In genomic region chr5:114681717-114682116, GRCm38 (mm10) we compare ENCODE assay signal across 10 mouse cellular contexts. TPM values are rescaled to one million over a fixed set of nuclear protein-coding genes. Genes with fewer than 3 reads are reported as not detected.
DNase-seq lines count a peak whose midpoint lies in the region; ATAC-seq lines count a peak whose summit lies in the region.
"Had no signal": no experiment of that assay in that cellular context is flagged by ENCODE, and none has a peak within 500 bp of the region (broad histone marks: within the 10 kb centered on the region; RNA-seq: fewer than 3 reads in every experiment).

No protein-coding gene starts in this region.

- H3K4me1 ChIP-seq in hindbrain, embryonic 11.5 days (replicated peaks; ENCODE audit: control insufficient read depth, insufficient read depth, low read length): peaks cover 3% of the 10 kb centered on the region; the same call in 1 of the 2 replicates
- H3K4me1 ChIP-seq in hindbrain, embryonic 14.5 days (replicated peaks; ENCODE audit: control insufficient read depth, insufficient read depth, low read length): peaks cover 8% of the 10 kb centered on the region; the same call in 1 of the 2 replicates
- no peaks in the 10 kb centered on the region for H3K4me1 ChIP-seq in brown adipose tissue, adult 24 weeks (ENCODE audit: control insufficient read depth, insufficient read depth, insufficient read length, low read length)
- H3K4me1 ChIP-seq in embryonic facial prominence, embryonic 13.5 days: peaks cover 28% of the 10 kb centered on the region

- no peaks in the 10 kb centered on the region for H3K36me3 ChIP-seq in hindbrain, embryonic 11.5 days (ENCODE audit: control insufficient read depth, insufficient read depth, low read length)
- peaks cover 2% of the 10 kb centered on the region for H3K36me3 ChIP-seq in hindbrain, embryonic 14.5 days (replicated peaks; ENCODE audit: control insufficient read depth, insufficient read depth)
- peaks cover 13% of the 10 kb centered on the region for H3K36me3 ChIP-seq in embryonic facial prominence, embryonic 13.5 days

- H3K4me2 ChIP-seq in hindbrain, embryonic 11.5 days (replicated peaks; ENCODE audit: low read depth, low read length): no peak overlapping the region
- H3K4me2 ChIP-seq in hindbrain, embryonic 14.5 days (replicated peaks): no peak overlapping the region
- no peak overlapping the region for H3K4me2 ChIP-seq in embryonic facial prominence, embryonic 13.5 days

- ATAC-seq in hindbrain, embryonic 11.5 days (ENCODE audit: low FRiP score): no peak
- no peak for ATAC-seq in hindbrain, embryonic 14.5 days (ENCODE audit: low FRiP score)
- ATAC-seq in embryonic facial prominence, embryonic 13.5 days (ENCODE audit: insufficient number of reproducible peaks, insufficient read depth, low FRiP score, low TSS enrichment, low read depth): no peak

- no peaks in the 10 kb centered on the region for H3K27me3 ChIP-seq in hindbrain, embryonic 11.5 days (ENCODE audit: control insufficient read depth, insufficient read depth, low read length)
- H3K27me3 ChIP-seq in hindbrain, embryonic 14.5 days (ENCODE audit: control insufficient read depth, insufficient read depth, low read length): no peaks in the 10 kb centered on the region
- no peaks in the 10 kb centered on the region for H3K27me3 ChIP-seq in embryonic facial prominence, embryonic 13.5 days

- no peak for DNase-seq in hindbrain, embryonic 11.5 days (ENCODE audit: low spot score)
- no peak for DNase-seq in hindbrain, embryonic 14.5 days (ENCODE audit: low spot score)
- peak; percentile 81 for DNase-seq in lung, postnatal 36 days
- DNase-seq in MN1 (ENCODE audit: low spot score): no peak
- DNase-seq in natural killer cell, adult 2 months (ENCODE audit: low spot score in 2 of 2): no peak
- DNase-seq in left cerebral cortex, adult 8-10 months (ENCODE audit: low spot score in 2 of 2): no peak

- no peak overlapping the region for H3K4me3 ChIP-seq in hindbrain, embryonic 11.5 days (ENCODE audit: low read depth, low read length)
- no peak overlapping the region for H3K4me3 ChIP-seq in hindbrain, embryonic 14.5 days (replicated peaks; ENCODE audit: low read length)
- H3K4me3 ChIP-seq in brown adipose tissue, adult 24 weeks (ENCODE audit: insufficient read depth, low read depth, low read length): no peak overlapping the region
- no peak overlapping the region for H3K4me3 ChIP-seq in embryonic facial prominence, embryonic 13.5 days

- no peaks in the 10 kb centered on the region for H3K9me3 ChIP-seq in hindbrain, embryonic 11.5 days (ENCODE audit: control insufficient read depth, low read length)
- no peaks in the 10 kb centered on the region for H3K9me3 ChIP-seq in hindbrain, embryonic 14.5 days (ENCODE audit: control insufficient read depth, low read length)
- H3K9me3 ChIP-seq in embryonic facial prominence, embryonic 13.5 days: no peaks in the 10 kb centered on the region
- H3K9me3 ChIP-seq: G1E had no signal

- H3K9ac ChIP-seq in hindbrain, embryonic 11.5 days (ENCODE audit: low read depth, low read length): no peak overlapping the region
- no peak overlapping the region for H3K9ac ChIP-seq in hindbrain, embryonic 14.5 days
- no peak overlapping the region; the same call in 1 of the 2 replicates for H3K9ac ChIP-seq in embryonic facial prominence, embryonic 13.5 days
- H3K9ac ChIP-seq: liver, embryonic 14.5 days had no signal

- 81% methylated on average over 8 of the region's 8 CpGs for WGBS in hindbrain, embryonic 11.5 days
- 79% methylated on average over 8 of the region's 8 CpGs for WGBS in hindbrain, embryonic 14.5 days
- WGBS in embryonic facial prominence, embryonic 13.5 days: 73% methylated on average over 8 of the region's 8 CpGs

- H3K27ac ChIP-seq in hindbrain, embryonic 11.5 days (ENCODE audit: low read depth, low read length): 0 out of 2 replicates have a peak overlapping the region, but pooled peaks have one; percentile 53
- no peak overlapping the region for H3K27ac ChIP-seq in hindbrain, embryonic 14.5 days
- H3K27ac ChIP-seq in brown adipose tissue, adult 24 weeks (replicated peaks; ENCODE audit: low read depth, low read length): 0 out of 2 replicates have a peak overlapping the region, but pooled peaks have one; percentile 39
- peak overlapping the region; percentile 57; the same call in 1 of the 2 replicates for H3K27ac ChIP-seq in embryonic facial prominence, embryonic 13.5 days
- H3K27ac ChIP-seq: liver, embryonic 14.5 days had no signal

RNA-seq across cellular contexts. Expression of gene Gltp, which starts 9.1 kb away (rescaled TPM):
- 62.6 and 64.4 TPM in 2 replicates for polyA plus RNA-seq in hindbrain, embryonic 11.5 days (2014; fragmentation: Nextera tagmentation; extraction: Ambion mirVana)
- polyA plus RNA-seq in hindbrain, embryonic 14.5 days (2014; fragmentation: Nextera tagmentation; extraction: Ambion mirVana): 33.7 and 38.9 TPM in 2 replicates
- 29.8 and 31.9 TPM in 2 replicates for polyA plus RNA-seq in brown adipose tissue, adult 24 weeks (2012; ENCODE audit: insufficient read depth, insufficient read length, missing spikeins)
- 88.4 and 94.6 TPM in 2 replicates for polyA plus RNA-seq in embryonic facial prominence, embryonic 13.5 days (2015; fragmentation: Nextera tagmentation; extraction: Ambion mirVana)
- 10 to 100 TPM; 33.0 to 39.0 (median 35.4) TPM for total RNA-seq in left cerebral cortex, adult 8-10 months (2022)

RNA-seq across cellular contexts. Expression of gene Trpv4, which starts 23.5 kb away (rescaled TPM):
- 0.38 and 0.85 TPM in 2 replicates for polyA plus RNA-seq in hindbrain, embryonic 11.5 days (2014; fragmentation: Nextera tagmentation; extraction: Ambion mirVana)
- 1.1 and 1.4 TPM in 2 replicates for polyA plus RNA-seq in hindbrain, embryonic 14.5 days (2014; fragmentation: Nextera tagmentation; extraction: Ambion mirVana)
- 0.83 and 1.2 TPM in 2 replicates for polyA plus RNA-seq in brown adipose tissue, adult 24 weeks (2012; ENCODE audit: insufficient read depth, insufficient read length, missing spikeins)
- polyA plus RNA-seq in embryonic facial prominence, embryonic 13.5 days (2015; fragmentation: Nextera tagmentation; extraction: Ambion mirVana): 10.8 and 13.9 TPM in 2 replicates
- 1 to 10 TPM; 1.1 to 2.4 (median 1.5) TPM for total RNA-seq in left cerebral cortex, adult 8-10 months (2022)
- total RNA-seq: G1E had no signal

RNA-seq across cellular contexts. Expression of gene Tchp, which starts 25.8 kb away (rescaled TPM):
- 13.3 and 15.8 TPM in 2 replicates for polyA plus RNA-seq in hindbrain, embryonic 11.5 days (2014; fragmentation: Nextera tagmentation; extraction: Ambion mirVana)
- polyA plus RNA-seq in hindbrain, embryonic 14.5 days (2014; fragmentation: Nextera tagmentation; extraction: Ambion mirVana): 10.6 and 15.4 TPM in 2 replicates
- polyA plus RNA-seq in brown adipose tissue, adult 24 weeks (2012; ENCODE audit: insufficient read depth, insufficient read length, missing spikeins): 1.5 and 4.4 TPM in 2 replicates
- polyA plus RNA-seq in embryonic facial prominence, embryonic 13.5 days (2015; fragmentation: Nextera tagmentation; extraction: Ambion mirVana): 19.6 and 19.8 TPM in 2 replicates
- 10 to 100 TPM; 10.7 to 18.7 (median 13.2) TPM for total RNA-seq in left cerebral cortex, adult 8-10 months (2022)
